Mouse (Mus musculus) adrenal gland (tissue): ENCODE data around the gene Atg10.

Source experiments
- intact Hi-C: fragments of 180-260 bp; cut with DNase I; formaldehyde crosslinking; loops from one replicate; pipeline ENCODE4 v1.15.1; 2025

The Atg10 gene

DNA sequence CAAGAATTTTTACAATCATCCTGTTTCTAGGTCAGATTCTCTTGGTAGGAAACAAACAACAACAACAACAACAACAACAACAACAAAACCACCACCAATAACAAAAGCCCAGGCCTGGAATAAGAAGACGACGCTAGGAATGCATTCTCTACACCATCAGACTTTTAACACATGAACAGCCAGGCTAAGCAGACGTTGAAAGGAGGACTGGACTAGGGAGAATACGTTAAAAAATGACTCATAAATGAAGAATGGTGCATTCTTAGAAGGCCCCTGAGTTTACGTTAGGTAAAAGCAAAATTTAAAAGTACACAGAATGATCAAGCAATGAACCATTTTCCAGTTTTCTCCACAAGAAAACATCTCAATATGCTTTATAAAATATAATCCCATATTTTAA lies 185.1 kb downstream of the Atg10 start:
- intact Hi-C loops: no loop called here

DNA sequence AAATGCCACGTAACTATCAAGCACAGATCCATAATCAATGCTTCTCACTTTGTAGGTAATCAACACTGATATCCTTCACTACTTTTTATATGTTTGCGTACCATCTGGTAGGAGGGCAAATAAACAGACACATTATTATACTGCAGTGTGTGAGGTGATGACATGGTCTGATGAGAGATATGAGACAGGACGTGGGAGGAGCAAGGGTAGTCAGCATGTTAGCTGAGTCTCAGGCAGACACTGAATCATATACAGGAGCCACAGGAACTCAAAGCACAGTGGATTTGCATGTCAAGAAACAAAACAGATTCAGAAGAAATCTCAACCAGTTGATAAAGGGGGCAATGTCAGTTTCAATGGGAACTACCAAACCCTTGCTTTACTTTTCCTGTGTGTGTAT lies 185.7 kb downstream of the Atg10 start:
- intact Hi-C loops: no loop called here

DNA sequence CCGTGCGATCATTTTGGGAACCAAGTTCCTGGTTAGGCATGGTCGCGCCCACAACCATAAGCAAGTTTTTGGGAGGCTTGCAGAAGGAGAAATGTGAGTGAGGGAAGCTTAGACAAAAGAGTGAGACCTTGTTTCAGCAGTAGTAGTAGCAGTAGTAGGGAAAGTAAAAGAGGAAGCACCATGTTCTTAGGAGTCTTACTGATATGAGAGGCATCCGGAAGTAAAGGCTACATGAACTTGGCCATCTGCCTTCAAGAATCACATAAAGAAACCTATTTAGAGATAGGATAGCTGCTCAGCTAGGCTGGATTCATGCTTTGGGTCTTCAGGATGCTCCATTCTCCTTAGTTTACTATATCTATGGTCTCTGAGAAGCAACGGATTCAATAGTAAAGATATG lies 186.4 kb downstream of the Atg10 start:
- intact Hi-C loops: no loop called here

DNA sequence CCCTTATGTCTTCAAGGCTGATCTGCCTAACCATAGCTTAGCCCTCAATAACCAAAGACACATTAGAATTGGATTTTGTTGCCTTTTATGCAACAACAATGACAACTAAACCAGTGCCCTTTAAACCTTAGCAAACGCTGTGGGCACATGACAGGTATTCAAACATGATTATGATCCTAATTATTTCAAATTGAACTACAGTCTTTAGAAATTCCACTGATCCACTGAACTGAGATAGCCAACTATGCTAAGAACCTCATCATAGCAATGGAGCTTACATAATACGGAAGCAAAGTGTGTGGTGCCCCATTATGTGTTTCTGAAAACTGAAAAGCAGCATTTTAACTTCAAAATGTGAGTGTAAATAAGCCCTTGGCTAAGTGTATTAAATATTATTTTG lies 191.9 kb downstream of the Atg10 start:
- intact Hi-C loops: no loop called here

DNA sequence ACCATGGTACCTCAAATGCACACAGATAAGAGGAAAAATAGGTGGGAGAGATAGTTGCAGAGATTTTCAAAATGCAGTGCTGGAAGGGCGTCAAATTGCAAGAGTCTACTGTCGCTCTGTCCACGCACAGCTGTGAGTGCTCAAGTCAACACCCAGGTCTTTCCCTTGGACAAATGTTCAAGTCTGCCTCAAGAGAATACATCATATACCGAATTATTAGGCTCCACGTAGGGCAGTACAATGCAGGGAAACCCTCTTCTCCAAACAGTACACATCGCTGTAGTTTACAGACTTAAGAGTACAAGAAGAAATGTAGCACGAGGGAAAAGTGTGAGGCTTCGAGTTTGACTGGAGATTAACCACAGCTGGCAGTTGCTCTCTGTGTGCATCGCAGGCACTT lies 200.3 kb downstream of the Atg10 start:
- intact Hi-C loops: no loop called here

DNA sequence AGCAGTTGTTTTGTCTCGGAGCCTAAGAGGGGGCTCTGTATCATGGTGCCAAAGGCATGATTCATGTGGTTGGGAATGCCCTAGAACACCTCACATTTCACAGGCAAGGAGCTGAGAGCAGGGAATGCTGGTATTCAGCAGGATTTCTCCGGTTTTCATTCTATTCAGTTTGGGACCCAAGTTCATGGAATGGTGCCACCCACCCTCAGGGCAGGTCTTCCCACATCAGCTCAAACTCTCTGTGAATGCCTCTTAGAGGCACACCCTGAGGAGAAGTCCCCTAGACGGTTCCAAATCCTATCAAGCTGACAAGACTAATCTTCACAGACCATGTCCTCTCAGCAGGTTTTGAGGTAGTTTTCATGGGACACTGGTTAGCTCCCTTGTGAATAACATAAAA lies 211.9 kb downstream of the Atg10 start:
- intact Hi-C loops: no loop called here

DNA sequence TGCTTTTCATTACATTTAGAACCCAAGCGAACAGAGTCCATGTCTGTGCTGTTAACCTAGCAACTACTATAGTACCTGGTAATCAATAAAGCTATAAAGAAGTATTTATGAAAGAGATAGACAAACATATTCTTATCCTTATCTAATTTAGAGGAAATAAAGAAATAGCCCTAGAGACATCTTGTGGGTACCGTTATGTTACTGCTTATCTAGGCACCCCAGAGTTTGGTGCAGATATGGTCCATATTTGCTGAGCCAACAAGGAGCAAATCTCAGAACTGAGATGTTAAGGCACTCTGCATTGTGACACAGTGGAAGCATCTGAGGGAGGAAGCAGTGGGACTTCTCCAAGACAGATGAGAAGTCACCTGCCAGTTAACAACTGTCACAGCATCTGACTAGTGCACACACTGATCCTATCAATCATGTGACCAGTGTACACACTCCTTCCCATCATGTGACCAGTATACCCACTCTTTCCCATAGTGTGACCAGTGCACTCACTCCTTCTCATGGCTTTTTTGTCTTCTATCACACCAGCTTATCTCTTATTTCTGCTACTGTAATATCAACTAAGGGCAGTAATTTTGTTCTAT lies 228.6 kb downstream of the Atg10 start:
- intact Hi-C loops: no loop called here

DNA sequence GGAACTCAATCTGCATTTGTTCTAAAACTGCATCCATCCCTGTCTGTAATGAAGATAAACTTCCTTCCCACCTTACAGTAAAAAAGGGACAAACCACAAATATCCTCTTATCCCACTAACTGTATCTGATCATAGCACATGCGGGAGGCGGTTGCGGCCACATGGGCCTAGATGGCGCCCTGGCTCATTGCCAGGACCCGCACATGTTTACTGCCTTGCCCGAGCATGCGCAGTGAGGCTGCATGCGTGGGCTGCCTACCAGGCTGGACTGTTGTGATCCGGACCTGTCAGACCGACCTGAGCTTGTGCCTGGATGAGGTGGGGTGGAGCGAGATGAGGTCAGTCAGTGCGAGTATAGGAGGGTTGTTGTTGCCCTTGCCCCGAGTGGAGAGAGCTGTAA lies 230.2 kb downstream of the Atg10 start:
- intact Hi-C loops: no loop called here

DNA sequence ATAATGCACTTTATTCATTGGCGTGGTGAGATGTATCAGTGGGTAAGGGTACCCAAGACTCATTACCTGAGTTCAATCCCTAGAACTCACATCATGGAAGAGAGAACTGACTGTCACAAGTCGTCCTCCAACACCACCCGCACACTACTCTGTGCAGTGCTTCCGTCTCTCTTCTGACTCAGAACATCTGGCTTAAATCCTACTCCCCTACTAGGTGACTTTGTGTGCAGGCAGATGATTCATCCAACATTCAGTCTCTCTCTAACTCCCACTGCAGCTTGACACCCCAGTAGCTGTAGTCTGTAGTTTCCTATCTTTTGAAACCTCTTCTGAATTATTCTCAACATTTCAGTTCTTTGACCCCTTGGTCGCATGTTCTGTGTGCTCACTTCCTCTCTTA lies 230.8 kb downstream of the Atg10 start:
- intact Hi-C loops: no loop called here

DNA sequence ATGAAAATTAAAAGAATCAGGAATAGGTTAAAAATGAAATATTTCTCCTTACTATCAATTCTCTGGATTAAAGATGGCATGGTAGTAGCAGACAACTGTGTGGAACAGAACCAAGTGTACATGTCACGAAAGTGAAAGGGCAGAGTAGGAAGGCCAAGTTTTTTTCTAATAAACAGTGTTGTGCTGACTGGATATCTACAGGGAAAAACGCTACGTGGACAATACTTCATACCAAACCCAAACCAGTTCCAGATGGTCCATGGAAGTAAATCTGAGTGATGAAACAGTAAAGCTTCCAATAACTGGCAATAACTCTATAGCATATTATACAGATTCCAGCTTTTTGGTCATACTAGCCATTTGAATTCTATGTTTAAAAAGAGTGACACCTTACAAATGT lies 235.5 kb downstream of the Atg10 start:
- intact Hi-C loops: no loop called here

DNA sequence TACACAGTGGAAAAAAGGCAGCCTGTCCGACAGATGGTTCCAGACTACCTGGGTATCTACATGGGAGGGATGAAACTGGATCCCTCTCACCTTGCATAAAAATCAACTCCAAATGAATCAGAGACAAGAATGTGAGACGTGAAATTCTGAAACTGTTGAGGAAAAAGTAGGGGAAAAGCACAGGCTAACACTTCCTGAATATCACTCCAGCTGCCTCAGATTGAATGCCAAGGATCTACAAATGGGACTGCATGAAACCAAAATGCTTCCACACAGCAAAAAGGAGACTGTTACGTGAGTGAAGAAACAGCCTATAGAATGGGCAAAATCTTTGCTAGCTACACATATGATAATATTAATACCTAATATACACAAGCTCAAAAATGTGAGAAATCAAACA lies 238.4 kb downstream of the Atg10 start:
- intact Hi-C loops: no loop called here

DNA sequence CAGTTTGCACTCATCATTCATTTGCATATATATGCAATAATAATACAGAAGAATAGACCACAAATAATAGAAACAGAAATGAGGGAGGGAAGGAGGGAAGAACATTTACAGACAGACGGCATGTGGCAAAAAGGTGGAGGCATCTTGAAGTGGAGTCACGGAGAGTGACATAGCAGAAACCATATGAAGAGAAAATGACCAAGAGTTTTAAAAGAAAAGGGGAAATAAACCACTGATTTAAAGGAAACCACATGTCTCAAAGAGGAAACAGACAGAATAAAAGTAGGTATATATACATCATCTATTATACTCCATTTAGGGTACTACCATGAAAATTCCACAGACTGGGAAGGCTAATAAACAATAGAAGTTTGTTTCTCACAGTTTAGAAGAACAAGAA lies 239.7 kb downstream of the Atg10 start:
- intact Hi-C loops: no loop called here

DNA sequence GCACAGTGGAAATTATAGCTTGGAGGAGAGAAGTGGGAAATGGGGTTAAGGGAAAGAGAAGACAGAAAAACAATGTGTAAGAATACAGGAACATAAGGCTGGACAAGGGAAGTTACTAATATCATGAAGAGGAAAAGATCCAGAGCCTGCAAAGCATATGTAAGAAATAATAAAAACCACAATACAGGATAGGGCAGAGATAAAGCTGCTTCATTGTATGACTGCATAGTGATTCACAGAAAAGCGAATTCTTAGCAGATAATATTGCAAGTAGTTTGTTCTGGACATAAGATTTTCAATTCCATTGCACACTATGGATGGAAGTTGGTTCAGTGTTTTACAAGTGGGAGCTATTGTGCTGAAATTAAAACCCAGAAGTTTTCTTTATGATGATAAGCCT lies 242.0 kb downstream of the Atg10 start:
- intact Hi-C loops: no loop called here

DNA sequence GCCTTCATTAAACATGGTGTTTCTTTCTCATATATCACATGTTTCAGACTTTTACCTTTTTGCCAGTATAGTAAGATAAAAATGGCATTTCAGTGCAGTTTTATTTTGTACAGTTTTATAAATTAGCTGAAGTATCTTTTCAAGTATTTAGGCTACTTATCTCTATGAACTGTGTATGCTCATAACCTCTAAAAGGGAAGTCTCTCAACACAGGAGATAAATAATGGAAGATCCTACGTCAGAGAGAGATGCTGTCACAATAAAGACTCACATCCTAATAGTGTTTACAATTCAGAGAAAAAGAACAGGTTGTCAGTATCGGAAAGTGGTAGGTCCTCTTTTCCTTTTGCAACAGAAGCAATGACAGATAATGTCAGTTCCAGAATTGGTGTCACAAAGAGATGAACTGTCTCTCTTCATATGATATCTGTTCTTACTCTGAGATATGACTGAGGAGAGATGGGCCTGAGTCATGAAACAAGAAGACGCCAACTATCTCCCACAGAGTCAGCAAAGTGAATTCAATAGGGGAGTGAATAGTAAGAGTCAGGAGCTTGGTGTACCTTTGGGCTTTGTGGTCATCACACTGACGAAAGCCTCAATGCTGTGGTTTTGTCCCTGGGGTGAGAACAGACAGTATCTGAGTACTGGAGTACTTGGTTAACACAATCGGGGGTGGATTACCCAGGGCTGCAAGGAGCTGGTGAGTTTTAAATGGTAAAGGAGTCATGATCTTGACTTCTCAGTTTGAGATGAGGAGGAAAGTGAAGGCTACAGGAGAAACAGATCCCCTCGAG lies 242.7 kb downstream of the Atg10 start:
- intact Hi-C loops: no loop called here

DNA sequence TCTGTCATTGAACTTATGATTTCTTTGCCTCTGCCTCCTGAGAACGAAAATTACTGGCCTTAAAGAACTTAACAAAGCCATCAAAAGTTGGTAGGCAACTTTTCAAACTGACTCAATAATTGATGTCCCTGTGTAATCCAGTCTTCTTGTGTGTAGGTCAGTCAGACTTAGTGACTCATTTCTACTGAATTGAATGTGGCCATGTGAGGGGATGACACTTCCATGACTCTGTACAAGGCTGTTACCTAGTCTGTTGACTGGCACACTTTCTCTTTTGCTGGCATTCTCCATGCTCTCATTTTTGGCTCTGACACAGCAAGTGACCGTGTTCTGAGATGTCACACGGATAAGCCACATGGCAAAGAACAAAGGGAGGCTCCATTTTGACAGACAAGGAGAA lies 246.7 kb downstream of the Atg10 start:
- intact Hi-C loops: no loop called here

DNA sequence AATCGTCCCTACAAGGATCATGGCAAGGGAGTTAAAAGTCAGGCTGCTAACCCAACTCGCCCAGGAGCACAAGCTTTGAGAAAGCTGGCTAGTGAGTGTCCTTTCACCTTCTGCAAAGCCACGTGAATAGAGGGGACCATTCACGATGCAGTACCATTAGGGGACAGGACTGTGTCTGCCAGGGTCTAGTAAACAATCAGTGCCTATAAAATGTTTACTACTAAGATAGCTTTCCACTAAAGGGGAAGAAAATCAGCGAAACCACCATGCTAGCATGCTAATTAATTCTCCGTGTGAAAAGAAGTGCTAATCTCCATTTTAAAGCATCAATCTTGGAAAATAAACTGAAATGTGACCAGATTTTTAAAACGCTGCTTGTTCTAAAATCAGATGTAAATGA lies 250.4 kb downstream of the Atg10 start:
- intact Hi-C loops: no loop called here

DNA sequence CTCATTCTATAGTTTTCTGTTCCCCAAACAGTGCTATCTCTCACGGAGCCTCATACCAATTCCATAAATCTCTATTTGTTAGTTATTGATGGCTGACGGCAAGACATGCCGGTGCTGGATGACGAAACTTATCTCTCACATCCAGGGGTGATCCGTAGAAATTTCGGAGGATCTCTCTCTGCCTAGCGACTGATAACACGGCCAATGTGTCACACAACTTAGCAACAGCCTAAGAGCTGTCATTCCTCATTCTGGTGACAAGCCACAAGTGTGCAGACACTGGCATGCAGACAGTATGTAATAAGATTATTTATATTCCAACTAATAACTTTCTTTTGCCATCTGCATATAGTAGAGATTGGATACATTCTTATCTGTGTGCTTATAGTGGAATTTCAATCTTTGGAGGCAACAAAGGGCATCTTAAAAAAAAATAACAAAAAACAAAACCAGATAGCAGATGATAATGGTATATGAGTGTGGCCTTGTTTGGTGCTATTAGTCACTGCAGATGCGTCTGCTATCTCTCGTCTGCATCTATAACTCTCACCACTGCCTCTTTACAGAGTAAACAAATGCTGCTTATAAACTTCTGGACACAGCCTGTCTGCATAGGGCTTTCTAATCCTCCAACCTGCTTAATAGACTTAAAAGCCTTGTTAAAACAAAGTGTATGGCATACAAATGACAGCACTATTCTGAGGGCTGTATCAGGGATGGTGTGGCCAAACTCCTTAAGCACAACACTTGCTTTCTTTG lies 253.3 kb downstream of the Atg10 start:
- intact Hi-C loops: no loop called here

DNA sequence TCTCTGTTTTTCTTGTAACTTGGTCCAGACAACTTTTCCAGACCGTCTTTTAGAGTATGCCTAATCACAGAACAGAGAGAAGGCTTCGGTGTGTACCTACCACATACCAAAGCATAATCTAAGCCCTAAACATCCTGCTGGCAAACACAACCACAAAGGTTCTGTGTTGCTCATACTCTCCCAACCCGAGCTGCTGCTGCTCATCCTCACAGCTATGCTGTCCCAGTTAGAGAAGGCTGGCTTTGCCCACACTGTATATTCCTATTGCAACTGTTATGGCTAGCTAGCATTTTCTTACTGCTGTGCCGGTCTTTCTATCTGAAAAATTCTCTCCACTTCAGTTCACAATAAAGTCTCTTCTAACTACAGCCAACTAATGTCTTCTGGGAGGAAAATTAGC lies 254.8 kb downstream of the Atg10 start:
- intact Hi-C loops: no loop called here

DNA sequence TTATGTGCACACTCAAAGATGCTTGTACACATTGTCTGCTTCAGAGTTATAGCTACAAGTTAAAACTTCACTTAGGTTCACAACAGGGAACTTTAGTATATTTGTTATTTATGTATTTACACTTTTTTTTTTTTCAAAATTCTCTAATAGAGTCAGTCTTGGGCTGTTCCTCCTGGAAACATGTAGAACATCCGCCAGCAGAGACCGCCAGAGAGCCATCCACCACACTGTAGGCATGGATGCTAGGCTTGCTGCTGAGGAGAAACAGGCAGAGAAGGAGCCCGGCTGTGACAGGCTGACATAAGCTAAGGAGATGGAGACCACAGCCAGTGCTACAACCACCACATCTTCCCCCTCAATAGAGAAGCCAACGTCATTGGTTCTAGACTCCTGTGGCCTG lies 256.3 kb downstream of the Atg10 start:
- intact Hi-C loops: loop anchor here (1.0 to 2.0 kb wide), 2 partner anchors 126 to 669 kb away; no protein-coding TSS in a partner anchor

DNA sequence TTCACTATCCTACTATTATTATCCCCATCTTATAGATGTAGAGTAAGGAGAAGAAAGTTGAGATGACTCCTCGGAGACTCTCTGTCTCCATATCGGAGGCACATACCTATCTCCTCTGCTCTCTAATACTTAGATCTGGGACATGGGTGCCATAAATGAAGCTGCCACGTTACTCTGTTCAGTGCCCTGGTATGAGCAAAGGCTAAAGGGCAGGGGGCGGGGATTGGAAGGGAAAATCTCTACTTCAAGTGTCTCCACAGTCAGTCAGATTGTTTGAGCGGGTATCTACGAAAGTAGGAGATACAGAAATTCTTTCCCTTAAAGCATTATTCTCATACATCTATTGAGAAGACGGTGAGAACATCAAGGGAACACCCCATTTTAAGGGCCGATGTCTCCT lies 257.8 kb downstream of the Atg10 start:
- intact Hi-C loops: loop anchor here (2.0 kb wide), 1 partner anchor 671 kb away; no protein-coding TSS in a partner anchor

DNA sequence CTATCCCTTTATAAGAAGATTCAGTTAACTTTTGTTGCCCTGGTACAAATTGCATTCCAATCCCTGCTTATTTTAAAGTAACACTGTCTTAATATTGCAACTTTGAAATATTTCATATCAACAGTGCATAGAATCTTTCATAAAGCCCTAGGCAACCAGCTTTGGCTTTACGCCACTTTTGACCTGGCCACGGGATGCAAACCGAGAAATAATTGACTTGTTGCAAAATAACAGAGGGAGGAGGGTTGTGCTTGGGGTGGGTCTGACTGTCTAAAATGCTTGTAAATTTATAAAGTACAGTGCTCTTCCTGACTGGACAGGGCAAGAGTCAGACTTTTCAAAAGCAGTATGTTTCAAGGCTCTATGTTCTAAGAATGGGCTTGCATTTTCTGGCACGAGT lies 259.3 kb downstream of the Atg10 start:
- intact Hi-C loops: no loop called here
